Mouse (Mus musculus) T-helper 2 cell (primary cell): ENCODE measurements around the gene Rab39b.

ENCODE experiments used
- in situ Hi-C: fragments of 300-600 bp; cut with MboI, MseI; formaldehyde crosslinking; loops from one replicate; pipeline ENCODE4 v1.15.1; 2025; ENCODE audit warnings: high pct_unique_total_duplicates

Gene Rab39b

DNA sequence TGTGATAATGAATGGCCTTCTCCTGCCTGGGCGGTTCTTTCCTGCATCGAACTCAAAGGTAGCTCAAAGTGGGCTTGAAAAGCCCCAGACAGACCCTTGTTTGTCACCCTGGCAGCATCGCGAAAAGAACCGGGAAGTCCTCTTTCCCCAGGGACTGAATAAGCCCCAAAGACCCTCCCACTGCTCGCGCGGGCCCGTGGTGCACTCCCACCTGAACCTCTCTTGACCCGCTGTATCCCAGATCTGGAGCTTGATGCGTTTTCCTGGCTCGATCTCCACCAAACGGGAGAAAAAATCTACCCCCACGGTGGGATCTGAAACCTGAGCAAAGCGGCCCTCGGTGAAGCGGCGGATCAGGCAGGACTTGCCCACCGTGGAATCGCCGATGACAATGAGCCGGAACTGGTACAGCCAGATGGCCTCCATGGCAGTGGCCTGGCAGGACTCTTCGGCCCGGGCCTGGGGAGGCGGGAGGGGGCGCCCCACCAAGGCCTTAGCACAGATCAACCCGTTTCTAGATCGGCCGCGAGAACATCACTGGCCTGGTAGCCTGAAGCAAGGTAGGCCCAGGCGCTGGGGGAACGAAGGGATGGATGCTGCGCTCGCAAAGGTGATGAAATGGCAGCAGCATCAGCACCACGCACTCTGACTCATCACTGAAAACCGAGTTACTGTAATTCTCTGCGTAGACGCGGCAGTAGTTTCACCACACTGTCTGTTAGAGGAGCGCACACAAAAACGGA lies at the start of gene Rab39b:
Gene Rab39b, minus strand, starts transcription at position 650 of the 743 bp plus-strand sequence.
- in situ Hi-C loops = no loop called here

- in situ Hi-C loops = no loop called here
These were observed 508 bp upstream of the Rab39b start for GRCm38 (mm10) chrX:75578539-75578938.
